Mouse (Mus musculus) kidney, postnatal 0 days (tissue): ENCODE measurements around the gene Gpr37l1. TPM values are rescaled to one million over a fixed set of nuclear protein-coding genes. Genes with fewer than 3 reads are reported as not detected.
"Not testable (repeated sequence)": the region's sequence is repeated elsewhere in the genome, so short reads cannot be mapped to it uniquely, and the experiment has no call there.

Source experiments
- ATAC-seq: fragments of 200-750 bp; cut with Nextera tagmentation; replicated peaks from 2 replicates; pipeline ENCODE4 v1.8.0; 2017; ENCODE audit warnings: low read depth, moderate number of reproducible peaks, moderate TSS enrichment, moderate library complexity; ENCODE audit not compliant: low FRiP score
- DNase-seq: peaks from one replicate; pipeline ENCODE4 v3.0.0-alpha.2; 2016; ENCODE audit warnings: low spot score
- H3K27ac ChIP-seq: fragments of 300-500 bp; sonication (generic); 2 replicates; pipeline ENCODE4 v1.5.1; 2014; ENCODE audit warnings: mild to moderate bottlenecking
- H3K27me3 ChIP-seq: fragments of 300-500 bp; sonication (generic); 2 replicates; pipeline ENCODE4 v1.6.1; 2014; ENCODE audit warnings: low read length, mixed read lengths; ENCODE audit not compliant: insufficient read depth
- H3K36me3 ChIP-seq: fragments of 300-500 bp; sonication (generic); 2 replicates; pipeline ENCODE4 v1.6.1; 2014; ENCODE audit warnings: low read length, mixed read lengths; ENCODE audit not compliant: insufficient read depth
- H3K4me1 ChIP-seq: fragments of 300-500 bp; sonication (generic); replicated peaks from 2 replicates; pipeline ENCODE4 v1.6.1; 2014; ENCODE audit warnings: antibody characterized with exemption, low read length, mixed read lengths; ENCODE audit not compliant: insufficient read depth
- H3K4me2 ChIP-seq: fragments of 300-500 bp; sonication (generic); 2 replicates; pipeline ENCODE4 v1.6.1; 2014; ENCODE audit warnings: mild to moderate bottlenecking, low read length, moderate library complexity, mixed read lengths
- H3K4me3 ChIP-seq: fragments of 300-500 bp; sonication (generic); replicated peaks from 2 replicates; pipeline ENCODE4 v1.5.1; 2014; ENCODE audit warnings: low read depth, low read length
- H3K9ac ChIP-seq: fragments of 300-500 bp; sonication (generic); 2 replicates; pipeline ENCODE4 v1.6.1; 2014; ENCODE audit warnings: low read depth, low read length
- H3K9me3 ChIP-seq: fragments of 300-500 bp; sonication (generic); replicated peaks from 2 replicates; pipeline ENCODE4 v1.6.1; 2016; ENCODE audit warnings: low read length, inconsistent platforms, mixed read lengths
- CTCF ChIP-seq: IDR thresholded peaks from 2 replicates; pipeline ENCODE4 v1.5.1; 2016; ENCODE audit warnings: antibody characterized with exemption, low read depth, mild to moderate bottlenecking, moderate library complexity
- WGBS: fragments of 180-500 bp; shearing (Covaris S2); extraction: QIAGEN DNeasy Blood & Tissue Kit; methylation state at CpG from one replicate; pipeline ENCODE4 v1.1.7; 2014; 5-methylcytosine and 5-hydroxymethylcytosine counted together
- polyA plus RNA-seq: library from polyadenylated mRNA; unstranded; fragments of >200 nt; fragmentation: Nextera tagmentation; extraction: Ambion mirVana; gene quantifications from 2 replicates; pipeline ENCODE4 v1.2.1, GENCODE M21; 2015

The Gpr37l1 gene
- polyA plus RNA-seq, 1 experiment from 2014 or later, result not detected

- Histone ChIP-seq H3K4me2 (no peak overlapping the region), H3K9ac (no peak overlapping the region), H3K9me3 (no peaks in the 10 kb centered on the region), H3K27me3 (no peaks in the 10 kb centered on the region), H3K4me1 (0 out of 2 replicates have a peak, but pooled peaks cover 1% of the 10 kb centered on the region), H3K4me3 (no peak overlapping the region), H3K27ac (no peak overlapping the region), H3K36me3 (no peaks in the 10 kb centered on the region)
- WGBS, result 90% methylated on average over 4 of the region's 4 CpGs
- DNase-seq, result no peak
- no peak for ATAC-seq
- no peak for TF ChIP-seq CTCF
Observed at GRCm38 (mm10) chr1:135189186-135189585, 21.7 kb upstream of the Gpr37l1 start.

- WGBS, result 52% methylated on average over 3 of the region's 3 CpGs
Observed at GRCm38 (mm10) chr1:135188197-135188596, 20.7 kb upstream of the Gpr37l1 start.

GRCm38 (mm10) chr1:135187016-135187415 is 19.5 kb upstream of the Gpr37l1 start:
- 0 out of 2 replicates have a peak, but pooled peaks cover 15% of the 10 kb centered on the region for H3K4me1 ChIP-seq
- not testable (repeated sequence) for H3K27ac ChIP-seq, H3K9ac ChIP-seq, H3K9me3 ChIP-seq, H3K27me3 ChIP-seq, ATAC-seq, H3K36me3 ChIP-seq, DNase-seq, H3K4me3 ChIP-seq, H3K4me2 ChIP-seq
- WGBS, result 48% methylated on average over 2 of the region's 2 CpGs

More at GRCm38 (mm10) chr1:135188197-135188596, 20.7 kb upstream of the Gpr37l1 start:
- Histone ChIP-seq H3K4me1 (0 out of 2 replicates have a peak, but pooled peaks cover 7% of the 10 kb centered on the region), H3K27me3 (no peaks in the 10 kb centered on the region), H3K4me3 (no peak overlapping the region), H3K36me3 (no peaks in the 10 kb centered on the region), H3K9me3 (no peaks in the 10 kb centered on the region), H3K9ac (no peak overlapping the region), H3K4me2 (no peak overlapping the region), H3K27ac (no peak overlapping the region)
- TF ChIP-seq CTCF, result no peak
- DNase-seq (no peak), ATAC-seq (no peak)

GRCm38 (mm10) chr1:135186427-135186826 is 18.9 kb upstream of the Gpr37l1 start:
- H3K27me3 ChIP-seq, result no peaks in the 10 kb centered on the region
- H3K4me2 ChIP-seq, result no peak overlapping the region
- no peak overlapping the region for H3K9ac ChIP-seq
- no peak for TF ChIP-seq CTCF
- DNase-seq (no peak), ATAC-seq (no peak)
- 47% methylated on average over 8 of the region's 8 CpGs for WGBS
- 0 out of 2 replicates have a peak, but pooled peaks cover 16% of the 10 kb centered on the region for H3K4me1 ChIP-seq
- no peaks in the 10 kb centered on the region for H3K36me3 ChIP-seq
- no peaks in the 10 kb centered on the region for H3K9me3 ChIP-seq
- no peak overlapping the region for H3K27ac ChIP-seq
- H3K4me3 ChIP-seq, result no peak overlapping the region

GRCm38 (mm10) chr1:135185936-135186335 is 18.5 kb upstream of the Gpr37l1 start:
- Histone ChIP-seq H3K9ac (no peak overlapping the region), H3K27ac (no peak overlapping the region), H3K4me3 (no peak overlapping the region), H3K36me3 (no peaks in the 10 kb centered on the region), H3K27me3 (no peaks in the 10 kb centered on the region), H3K9me3 (no peaks in the 10 kb centered on the region), H3K4me2 (no peak overlapping the region), H3K4me1 (0 out of 2 replicates have a peak, but pooled peaks cover 16% of the 10 kb centered on the region)
- DNase-seq, result no peak
- TF ChIP-seq CTCF, result no peak
- 65% methylated on average over 5 of the region's 5 CpGs for WGBS
- ATAC-seq, result no peak

- ATAC-seq (no peak), DNase-seq (no peak)
- Histone ChIP-seq H3K9me3 (no peaks in the 10 kb centered on the region), H3K27ac (no peak overlapping the region), H3K4me2 (no peak overlapping the region), H3K4me3 (no peak overlapping the region), H3K9ac (no peak overlapping the region), H3K4me1 (0 out of 2 replicates have a peak, but pooled peaks cover 16% of the 10 kb centered on the region), H3K27me3 (no peaks in the 10 kb centered on the region), H3K36me3 (no peaks in the 10 kb centered on the region)
- WGBS, result 56% methylated on average over 11 of the region's 11 CpGs
- TF ChIP-seq CTCF, result no peak
Observed at GRCm38 (mm10) chr1:135183941-135184570, 16.6 kb upstream of the Gpr37l1 start.
